Mouse (Mus musculus) layer of hippocampus, postnatal 36 days (tissue): ENCODE measurements around the gene 4933427D14Rik. TPM values are rescaled to one million over a fixed set of nuclear protein-coding genes. Genes with fewer than 3 reads are reported as not detected.

Experiments
- DNase-seq, 2 experiments: peaks; one replicate each; pipeline ENCODE4 v3.0.0; 2022
- total RNA-seq, 2 experiments: library from RNA; stranded (reverse); gene quantifications; 2 replicates each; pipeline ENCODE4 v1.2.3; 2021

The 4933427D14Rik gene
- total RNA-seq = 10 to 100 TPM; 25.5 to 30.7 TPM

DNA sequence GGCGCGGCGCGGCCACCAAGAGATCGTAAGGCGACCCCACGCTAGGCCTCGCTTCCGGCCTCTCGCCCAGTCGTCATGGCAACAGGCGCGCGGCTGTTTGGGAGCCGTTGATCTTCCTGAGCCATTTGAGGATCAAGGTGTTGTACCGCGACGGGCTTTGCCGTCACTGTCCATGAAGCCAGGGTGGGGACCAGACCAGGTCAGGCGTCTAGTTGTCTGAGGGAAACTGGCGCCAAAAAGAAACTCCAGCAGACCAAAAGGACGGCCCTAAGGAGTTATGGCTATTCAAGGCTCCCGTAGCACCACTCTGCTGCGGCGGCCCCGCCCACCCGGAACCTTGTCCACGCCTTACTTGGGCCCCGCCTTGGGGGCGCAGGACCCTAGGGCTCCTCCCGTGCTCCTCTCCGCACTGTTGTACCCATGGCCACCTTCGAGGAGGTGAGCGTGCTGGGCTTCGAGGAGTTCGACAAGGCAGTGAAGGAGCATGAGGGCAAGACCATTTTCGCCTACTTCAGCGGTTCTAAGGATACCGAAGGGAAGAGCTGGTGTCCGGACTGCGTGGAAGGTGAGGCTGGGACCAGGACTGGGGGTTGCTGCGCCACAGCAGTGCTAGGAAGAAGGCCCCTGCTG, at the start of gene 4933427D14Rik, which contains the start of gene Txndc17:
Gene 4933427D14Rik (minus strand): TSS at position 256 of the 630 bp plus-strand sequence.
Gene Txndc17 (plus strand): TSS at position 344 of the 630 bp plus-strand sequence.
- peak; percentile 88 to 89 for DNase-seq

DNA sequence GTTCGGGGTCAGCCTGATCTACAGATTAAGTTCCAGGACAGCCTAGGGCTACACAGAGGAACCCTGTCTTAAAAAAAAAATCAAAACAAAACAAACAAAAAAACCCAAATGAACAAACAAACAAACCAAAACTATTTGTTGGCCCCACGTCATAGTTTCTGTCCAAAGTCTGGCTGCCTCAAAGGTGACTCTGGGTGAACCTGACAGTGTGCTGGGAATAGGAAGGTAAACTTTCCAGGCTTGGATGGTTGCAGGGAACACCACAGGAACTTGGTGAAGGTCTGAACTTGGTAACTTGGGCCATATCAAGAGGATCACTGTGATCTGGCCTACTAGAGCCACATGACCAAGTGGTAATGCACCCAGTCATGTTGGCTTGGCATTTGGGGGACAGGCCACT, 49.2 kb upstream of the 4933427D14Rik start:
- no peak for DNase-seq

DNA sequence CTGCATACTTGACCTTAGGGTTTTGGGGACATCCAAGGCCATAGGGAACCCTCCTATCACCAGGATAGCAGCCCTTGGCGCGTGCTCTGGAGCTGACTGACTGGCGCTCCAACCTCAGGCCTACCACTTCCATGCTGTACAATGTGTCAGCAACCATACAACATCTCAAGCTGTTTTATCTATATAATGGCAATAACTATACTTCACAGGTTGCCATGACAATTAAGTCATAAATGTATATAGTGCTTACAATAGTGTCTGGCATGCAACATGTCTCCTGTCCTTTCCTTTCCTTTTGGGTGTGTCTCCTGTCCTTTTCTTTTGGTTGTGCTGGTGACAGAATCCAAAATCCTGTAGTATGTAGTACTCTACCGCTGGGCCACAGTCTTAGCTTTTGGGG, 48.4 kb upstream of the 4933427D14Rik start:
- DNase-seq = no peak

DNA sequence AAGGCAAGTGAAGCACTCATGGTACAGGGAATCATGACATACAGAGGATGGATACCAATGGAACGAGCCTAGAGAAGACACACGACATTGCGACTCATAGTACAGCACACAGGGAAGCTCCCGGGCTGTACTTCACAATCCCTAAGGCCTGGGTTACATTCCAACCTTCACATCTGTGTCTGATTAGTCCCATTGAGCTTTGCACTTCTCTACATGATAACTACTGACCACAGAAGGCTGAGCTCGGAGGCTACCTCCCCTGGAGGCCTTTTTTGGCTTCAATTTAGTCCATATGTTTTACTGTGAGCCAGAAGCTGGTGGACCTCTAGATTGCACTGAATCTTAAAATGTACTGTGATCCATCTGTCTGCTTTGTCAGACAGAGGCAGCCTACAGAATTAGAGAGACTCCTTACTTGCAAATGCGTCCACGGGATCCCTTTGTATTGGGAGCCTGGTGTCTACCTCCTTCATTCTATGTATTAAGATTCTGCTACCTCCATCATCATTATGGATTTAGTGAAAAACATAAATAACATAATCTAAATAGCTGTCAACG, 38.0 kb upstream of the 4933427D14Rik start:
- DNase-seq = no peak

DNA sequence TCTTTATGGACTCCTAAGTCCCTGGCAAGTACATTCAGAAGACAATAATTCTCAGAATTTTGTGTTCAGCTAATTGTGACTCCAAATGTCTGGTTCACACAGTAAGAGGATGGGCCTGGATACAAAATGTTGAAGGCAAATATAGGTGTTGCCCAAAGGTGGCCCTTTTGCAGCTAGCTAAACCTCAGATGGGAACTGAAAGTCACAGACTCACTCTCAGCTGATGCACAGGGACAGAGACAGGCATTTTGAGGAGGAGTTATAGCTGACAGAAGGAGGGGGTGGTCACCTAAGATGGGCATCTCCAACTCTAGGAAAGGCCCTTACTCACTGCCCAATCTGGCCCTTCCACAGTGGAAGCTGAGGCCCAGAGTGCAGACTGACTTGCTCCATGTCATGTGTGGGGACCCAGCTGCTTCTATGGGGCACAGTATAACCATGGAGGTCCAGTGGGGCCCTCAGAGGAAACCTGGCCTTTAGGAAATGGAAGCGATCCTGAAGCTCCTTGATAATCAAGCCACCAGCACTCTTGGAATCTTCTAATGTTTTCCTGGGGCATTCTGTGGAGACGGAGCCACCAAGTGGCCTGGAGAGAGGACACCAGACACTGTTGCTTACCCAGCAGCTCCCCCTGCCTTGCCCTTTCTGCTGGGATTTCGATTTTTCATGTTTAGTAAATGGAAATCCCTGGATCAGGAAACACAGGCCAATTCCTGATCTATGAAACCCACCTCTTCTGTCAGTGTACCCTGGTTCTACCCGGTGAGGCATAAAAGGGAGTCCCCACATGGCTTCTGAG, 33.0 kb upstream of the 4933427D14Rik start:
- no peak for DNase-seq

DNA sequence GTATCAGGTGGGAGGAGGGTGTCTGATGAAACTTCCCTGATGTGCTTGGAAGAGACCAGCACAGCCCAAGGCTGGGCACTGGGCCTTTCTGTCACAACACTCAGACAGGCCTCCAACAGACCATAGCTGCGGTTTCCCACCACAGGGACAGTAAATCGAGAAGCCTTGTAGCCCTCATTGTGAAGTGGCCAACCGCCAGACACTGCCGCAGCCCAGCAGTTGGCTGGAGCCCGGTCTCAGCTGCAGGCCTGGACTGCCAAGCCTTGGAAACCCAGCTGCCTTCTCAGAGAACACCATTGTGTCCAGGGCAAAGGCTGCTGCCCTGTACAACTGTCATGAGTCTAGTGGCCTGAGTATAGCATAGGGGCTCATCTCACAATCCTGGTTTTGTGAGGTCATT, 26.8 kb upstream of the 4933427D14Rik start:
- DNase-seq = peak; percentile 57 to 63

DNA sequence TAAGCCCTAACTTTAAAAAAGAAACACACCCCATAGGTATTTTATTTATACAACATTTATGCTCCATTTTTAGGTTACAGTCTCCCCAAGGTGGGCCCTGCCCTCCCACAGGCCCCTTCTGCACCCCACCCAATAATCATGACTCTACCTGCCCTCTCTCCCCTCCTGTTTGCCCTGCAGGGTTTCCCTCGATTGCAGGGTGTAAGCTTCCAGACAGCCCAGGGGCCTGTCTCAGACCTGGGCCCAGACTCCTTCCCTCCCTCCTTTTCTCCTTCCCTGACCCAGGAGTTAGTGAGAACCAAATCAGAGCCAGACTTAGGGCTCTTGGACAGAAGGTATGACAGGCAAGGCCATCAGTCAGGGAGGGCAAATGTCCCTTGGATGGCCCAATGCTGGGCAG, 25.7 kb upstream of the 4933427D14Rik start:
- no peak for DNase-seq

DNA sequence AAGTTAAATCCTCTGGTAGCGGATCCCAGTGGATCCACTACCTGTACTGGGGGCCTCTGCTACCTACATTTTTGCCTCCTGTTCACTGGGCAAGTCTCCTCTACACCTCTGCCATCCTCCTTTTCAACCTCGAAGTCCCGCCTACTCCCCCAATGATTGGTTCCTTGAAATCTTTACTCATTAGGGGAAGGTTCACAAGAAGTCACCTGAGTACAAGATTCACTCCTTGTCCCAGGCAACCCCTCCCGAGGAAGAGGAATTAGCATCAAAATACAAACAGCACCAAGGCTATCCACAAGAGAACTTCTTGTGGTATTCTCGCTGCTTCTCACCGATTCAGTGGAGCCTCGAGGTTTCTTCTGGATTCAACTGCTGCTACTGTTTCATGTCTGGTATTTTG, 24.8 kb upstream of the 4933427D14Rik start:
- no peak for DNase-seq

DNA sequence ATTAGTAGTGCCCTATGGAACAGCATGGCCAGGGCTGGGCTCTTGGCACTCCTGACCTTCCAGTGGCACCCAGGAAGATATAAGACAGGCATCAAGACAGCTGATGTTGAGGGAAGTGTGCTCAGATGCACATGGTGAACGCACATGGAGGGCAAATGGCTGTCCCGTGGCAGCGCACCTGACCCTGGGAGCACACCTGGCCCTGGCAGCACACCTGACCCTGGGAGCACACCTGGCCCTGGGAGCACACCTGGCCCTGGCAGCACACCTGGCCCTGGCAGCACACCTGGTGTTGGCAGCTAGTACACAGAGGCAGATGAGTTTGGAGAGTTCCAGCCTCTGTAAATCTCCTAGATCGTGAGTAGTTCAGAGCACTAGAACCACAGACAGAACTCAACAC, 21.3 kb upstream of the 4933427D14Rik start:
- no peak for DNase-seq

DNA sequence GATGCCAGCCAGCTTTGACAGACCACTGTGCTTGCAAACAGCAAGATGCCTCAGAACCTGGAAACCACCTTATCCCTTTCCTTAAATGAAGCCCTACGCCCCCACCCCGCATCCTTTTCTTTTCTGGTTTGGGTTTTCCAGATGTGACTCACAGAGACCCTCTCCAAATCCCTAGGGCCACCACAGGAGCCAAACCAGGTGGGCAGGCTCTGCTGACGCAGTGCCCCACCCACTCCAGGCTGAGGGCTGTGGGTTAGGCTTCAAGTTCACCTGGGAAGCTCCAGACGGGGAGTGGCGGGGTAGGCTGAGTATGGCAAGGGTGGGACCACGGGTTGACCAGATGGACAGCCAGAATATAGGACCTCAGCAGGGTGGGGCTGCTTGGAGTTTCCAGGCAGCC, 19.6 kb upstream of the 4933427D14Rik start:
- no peak for DNase-seq

DNA sequence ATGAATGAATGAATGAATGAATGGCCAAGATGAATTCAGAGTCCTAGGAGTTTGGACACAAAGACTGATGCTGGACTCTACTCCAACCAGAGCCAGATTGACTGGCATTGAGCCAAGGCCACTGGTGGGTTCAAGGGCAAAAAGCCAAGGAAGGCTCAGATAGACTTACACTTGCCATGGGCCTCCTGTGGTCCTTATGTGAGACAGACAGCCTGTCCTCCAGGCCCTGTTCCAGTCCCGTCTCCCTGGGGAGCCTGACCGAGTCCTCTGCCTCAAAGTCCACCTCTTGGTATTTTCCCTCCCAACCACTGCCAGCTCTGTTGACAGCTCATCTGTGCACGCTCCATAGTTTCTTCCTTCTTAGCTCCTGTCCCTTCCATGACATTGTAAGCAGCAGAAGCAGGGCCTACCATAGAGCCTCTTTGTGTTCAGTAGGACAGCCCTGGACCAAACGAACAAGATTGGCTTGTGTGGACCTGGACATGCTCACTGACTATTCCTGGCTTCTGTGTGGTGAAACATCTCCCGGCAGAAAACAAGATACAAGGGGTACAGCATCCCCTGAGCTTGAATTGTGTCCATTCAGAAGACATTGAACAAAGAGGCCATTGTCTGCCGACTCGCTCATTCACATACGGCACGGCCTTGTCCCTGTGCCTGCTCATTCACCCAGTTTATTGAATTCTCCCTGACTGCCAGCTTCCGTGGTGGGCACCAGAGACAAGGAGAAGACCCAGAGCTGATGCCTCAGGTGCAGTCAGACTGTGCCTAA, 18.9 kb upstream of the 4933427D14Rik start:
- no peak for DNase-seq

DNA sequence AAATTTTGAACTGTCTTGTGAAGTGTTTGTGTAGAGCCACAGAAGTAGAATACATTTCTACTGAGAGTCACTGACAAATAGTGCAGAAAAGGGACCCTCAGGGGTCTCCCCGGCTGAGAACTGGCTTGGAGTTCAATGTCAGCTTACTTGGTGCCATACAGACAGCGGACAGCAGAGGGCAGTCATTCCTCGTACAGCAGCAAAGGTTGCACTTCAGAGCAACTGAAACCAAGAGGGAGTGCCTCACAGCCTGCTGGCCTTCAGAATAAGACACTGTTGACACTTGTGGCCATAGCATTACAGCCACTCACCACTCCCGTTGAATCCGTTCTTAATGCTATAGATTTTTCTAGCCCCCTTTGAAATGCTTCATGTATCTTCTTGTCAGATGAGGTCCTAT, 17.6 kb upstream of the 4933427D14Rik start:
- peak; percentile 72 to 75 for DNase-seq

DNA sequence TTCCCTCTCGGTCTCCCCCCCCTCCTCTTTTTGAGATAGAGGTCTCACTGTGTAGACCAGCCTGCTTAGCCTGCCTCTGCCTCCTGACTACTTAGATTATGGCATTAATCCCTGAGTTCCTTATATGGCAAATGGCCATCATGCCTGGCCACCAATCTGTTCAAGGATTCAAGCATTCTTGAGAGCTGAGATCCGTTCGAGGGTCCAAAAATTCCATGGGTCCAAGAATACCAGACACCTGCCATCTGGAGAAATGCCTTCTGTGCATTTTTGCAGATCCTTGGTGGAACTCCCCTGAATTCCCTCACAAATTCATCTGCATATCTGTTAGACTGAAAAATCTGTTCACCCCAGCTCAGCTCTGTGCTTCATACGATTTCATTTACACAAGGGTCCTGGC, 16.2 kb upstream of the 4933427D14Rik start:
- DNase-seq = no peak

DNA sequence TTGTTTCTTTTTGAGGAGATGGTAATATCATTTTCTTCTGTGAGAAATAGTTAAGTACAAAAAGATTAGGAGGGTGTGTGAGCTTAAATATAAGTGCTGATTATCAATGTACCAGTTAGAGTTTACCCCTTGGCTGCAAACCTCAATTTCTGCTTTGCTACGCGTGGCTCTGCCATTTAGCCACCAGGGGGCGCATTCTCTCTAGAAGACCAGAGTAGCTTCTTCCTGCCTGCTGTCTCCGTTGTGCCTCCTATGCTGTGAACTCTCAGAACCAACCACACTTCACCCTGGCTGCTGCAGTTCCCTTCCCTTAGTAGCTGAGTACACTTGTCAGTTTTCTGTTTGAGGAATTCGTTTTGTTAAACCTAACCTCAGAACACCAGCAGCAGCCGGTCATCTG, 14.0 kb upstream of the 4933427D14Rik start:
- peak in 1 of 2 experiments; percentile 57 for DNase-seq

DNA sequence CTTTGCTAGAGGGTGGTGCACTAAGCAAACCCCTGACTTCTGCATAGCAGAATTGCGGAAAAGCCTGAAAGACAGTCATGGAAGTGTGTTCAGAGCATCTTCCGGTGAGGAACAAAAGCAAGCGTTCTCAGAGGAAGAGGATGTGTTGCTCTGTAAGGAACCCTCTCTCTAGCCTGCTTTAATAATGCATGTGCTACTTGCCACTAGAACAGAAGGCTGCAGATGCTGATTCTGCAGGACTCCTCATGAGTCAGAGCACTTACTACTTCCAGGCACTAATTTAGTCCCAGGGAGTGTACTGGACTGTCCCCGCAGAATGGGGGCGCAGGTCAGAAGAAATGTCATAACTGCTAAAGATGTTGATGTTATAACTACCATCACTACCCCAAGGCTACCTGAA, 9.9 kb upstream of the 4933427D14Rik start:
- DNase-seq = no peak

DNA sequence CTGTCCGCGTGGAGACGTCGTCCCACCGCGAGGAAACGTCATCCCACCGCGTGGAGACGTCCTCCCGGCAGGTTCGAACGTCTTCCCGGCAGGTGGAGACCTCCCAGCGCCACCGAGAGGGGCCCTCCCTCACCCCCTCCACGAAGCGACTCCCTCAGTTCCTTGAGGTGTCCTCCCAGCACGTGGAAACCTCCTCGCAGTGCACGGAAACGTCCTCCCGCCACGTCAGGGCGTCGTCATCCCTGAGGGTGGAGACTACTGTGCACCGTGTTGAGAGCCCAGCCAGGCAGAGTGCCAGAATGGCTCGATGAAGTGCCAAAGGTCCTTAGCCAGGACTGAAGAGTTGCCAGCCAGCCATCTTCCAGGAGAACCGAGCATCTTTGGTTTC, 8.1 kb upstream of the 4933427D14Rik start, which contains the start of gene Med31:
Gene Med31 (minus strand): TSS at position 183 of the 388 bp plus-strand sequence.
- DNase-seq = peak; percentile 61 to 70

DNA sequence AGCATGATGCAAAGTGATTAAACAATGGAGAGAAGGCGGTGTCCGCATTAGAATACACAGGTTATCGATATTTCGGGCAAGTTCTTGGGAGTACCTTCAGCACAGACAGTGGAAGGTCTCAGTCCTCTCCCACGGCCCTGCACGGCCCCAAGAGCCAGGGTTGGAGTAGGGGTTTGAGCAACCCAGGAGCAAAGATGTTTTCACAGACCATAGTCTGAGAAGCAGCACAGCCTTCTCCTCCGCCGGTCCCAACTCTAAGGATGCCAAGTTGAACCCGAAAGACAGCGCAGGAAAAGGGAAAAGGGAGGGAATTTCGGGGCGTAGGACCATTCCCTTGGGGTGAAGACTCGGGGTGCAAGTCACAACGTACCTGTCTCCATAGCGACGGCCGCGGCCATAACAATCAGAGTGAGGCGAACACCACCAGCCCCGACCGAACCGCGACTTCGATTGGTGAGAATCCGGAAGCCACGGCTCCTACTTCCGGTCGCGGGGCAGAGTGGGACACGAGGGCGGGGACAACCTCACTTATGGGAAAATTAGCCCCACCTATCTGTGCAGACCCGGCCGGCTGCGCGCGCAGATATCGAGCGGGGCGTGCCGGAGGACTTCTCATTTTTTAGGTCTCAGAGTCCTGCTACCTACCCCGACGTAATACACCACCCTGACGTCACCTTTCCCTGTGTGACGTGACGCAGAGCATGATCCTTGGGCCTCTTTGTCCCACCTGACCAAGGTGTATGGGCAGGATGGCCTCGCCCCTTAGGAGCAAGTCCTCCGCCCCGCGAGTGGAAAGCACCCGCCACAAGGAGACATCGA, 7.5 kb upstream of the 4933427D14Rik start:
- DNase-seq = peak; percentile 94

DNA sequence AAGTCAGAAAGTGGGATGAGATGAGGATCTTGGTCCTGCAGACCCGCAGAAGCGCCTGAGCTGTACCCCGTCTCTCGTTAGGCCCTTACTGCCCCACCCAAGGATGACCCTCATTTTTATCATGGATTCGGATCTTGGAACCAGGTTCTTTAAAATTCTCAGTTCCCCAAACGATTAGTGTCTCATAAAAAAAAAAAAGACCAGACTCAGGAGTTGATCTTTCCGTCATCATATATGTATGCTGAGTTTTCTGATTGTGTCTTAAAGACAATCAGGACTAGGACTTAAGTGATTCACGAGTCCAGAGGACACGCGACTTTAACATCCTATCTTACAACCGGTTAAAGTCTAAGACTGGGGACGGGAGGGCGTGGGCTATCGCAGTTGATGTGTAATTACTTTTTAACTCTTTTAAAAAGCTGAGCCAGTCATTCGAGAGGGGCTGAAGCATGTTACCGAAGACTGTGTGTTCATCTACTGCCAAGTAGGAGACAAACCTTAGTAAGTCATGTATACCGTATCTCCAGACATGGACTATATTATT, 647 bp upstream of the 4933427D14Rik start:
- DNase-seq = no peak

DNA sequence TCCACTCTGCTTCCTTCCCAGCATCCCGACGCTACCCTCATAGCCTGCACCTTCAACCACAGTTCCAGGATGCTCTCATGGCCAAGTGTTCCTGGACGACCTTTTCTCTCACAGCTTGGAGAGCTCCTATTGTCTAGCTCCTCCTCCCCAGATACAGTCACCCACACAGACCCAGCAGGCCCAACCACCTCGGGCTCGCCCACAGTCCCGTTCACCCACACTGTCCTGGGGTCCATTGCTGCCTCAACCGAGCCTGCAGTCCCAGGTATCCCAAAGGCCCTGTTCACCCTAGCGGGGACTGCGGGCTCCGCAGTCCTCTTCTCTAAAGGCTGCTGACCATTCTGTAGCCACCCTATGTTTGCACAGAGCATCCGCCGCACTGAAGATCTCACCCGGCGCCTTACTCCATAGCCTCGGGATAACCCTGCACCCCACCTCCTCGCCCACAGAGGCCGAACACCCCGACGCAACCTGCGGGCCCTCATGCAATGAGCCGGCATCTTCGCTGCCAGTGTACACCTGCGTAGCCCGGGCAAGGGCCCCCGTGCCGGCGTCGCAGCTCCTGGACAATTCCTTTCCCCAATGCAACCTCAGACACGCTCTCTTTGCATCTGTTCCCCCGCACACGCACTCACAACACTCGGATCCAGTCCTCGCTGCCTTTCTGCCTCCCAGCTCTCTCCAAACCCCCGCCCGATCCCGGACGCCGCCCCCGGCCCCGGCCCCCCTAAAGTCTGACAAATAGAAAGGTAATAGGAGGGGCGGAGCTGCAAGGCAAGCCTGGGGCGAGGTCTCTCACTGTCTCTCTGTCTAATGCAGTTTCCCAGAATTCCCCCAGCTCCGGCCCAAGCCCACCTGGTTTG, 687 bp downstream of the 4933427D14Rik start, which contains the start of gene Gm43951:
Gene Gm43951 (minus strand): TSS at position 500 of the 863 bp plus-strand sequence.
- peak; percentile 24 to 44 for DNase-seq

DNA sequence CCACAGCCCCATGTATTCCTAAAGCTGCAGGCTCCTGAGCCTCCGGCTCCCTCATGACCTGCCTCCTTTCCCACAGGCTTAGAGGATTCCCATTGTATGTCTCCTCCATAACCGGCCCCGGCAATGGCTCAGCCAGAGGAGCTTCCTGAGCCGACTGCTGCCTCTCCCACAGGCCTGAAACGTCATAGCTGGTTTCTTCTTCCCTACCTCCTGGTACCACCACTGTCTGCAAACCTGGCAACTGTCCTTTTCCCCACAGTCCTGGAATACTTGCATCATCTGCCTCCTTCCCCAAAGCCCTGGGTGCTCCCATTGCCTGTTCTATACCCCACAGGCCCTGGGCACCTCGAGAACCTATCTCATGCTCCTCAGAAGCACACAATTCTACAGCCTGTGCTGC, 2.0 kb downstream of the 4933427D14Rik start:
- DNase-seq = no peak
